Mouse (Mus musculus) mesoderm, embryonic 11.5 days (tissue): ENCODE data around the gene Defb5.
"Not testable (repeated sequence)": the region's sequence is repeated elsewhere in the genome, so short reads cannot be mapped to it uniquely, and the experiment has no call there.

Experiments used
- DNase-seq: peaks from one replicate; pipeline ENCODE4 v3.0.0-alpha.2; 2012; ENCODE audit warnings: low read depth, low spot score

The Defb5 gene

DNA sequence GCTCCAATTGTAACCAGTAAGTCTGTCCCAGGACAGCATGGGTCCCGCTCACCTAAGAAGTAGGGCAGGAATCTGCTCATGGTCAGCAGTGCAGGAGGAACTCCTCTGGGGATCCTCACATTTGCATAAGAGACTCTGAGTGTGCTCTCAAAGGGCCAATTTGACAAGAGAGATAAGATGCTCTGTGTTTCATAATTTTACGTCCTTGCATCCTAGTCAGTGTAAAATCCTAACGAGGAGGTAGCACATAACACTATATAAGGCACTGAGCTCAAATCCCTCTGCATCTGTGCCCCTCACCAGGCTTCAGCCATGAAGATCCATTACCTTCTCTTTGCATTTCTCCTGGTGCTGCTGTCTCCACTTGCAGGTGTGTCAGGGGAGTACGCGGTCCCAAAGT, at the start of gene Defb5:
Defb5 (plus strand) TSS at position 301 of the 400 bp plus-strand sequence.
- no peak for DNase-seq

DNA sequence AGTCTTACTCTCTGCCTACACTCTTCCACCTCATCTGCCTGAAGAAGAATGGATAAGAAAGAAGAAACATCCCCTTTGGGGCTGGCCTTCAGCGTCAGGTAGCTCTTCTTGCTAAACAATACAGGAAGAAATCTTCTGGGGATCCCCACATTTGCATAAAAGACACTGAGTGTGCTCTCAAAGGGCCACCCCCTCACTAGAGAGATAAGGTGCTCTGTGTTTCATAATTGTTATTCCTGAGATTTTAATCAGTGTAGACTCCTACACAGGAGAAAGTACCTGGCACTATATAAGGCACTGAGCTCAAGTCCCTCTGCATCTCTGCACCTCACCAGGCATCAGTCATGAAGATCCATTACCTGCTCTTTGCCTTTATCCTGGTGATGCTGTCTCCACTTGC, 22.2 kb upstream of the Defb5 start, which contains the start of gene Defb6:
Defb6 (plus strand) TSS at position 318 of the 400 bp plus-strand sequence.
- DNase-seq = no peak

DNA sequence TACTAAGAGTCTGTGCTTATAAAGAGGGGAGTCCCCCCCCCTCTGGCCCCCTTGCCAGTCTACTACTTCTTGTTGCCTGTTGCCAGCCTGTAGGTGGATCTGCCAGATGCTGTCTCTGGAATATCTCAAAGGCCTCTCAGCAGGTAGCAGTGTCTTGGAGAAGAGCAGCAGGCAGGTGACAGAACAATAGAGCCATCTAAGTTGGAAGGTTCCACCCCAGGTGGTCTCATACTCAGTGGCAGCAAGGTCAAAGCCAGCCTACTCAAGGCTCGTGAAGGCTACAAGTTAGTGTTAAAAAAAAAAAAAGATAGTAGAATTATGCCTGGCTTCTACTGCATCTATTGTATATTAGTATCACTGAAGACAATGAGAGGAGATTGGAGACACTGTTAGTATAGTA, 9.3 kb upstream of the Defb5 start:
- DNase-seq = no peak

DNA sequence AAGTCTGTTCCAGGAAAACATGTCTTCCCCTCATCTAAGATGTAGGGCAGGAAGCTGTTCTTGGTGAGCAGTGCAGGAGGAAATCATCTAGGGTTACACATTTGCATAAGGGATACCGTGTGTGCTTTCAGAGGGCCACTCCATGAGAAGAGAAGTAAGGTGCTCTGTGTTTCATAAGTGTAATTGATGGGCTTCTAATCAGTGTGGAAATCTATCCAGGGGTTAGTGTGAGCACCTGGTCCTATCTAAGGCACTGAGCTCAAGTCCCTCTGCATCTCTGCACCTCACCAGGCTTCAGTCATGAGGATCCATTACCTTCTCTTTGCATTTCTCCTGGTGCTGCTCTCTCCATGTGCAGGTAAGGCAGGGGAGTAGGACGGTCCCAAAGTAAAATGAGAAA, 7.8 kb upstream of the Defb5 start, which contains the start of gene Defb46:
Defb46 (plus strand) TSS at position 301 of the 400 bp plus-strand sequence.
- no peak for DNase-seq

DNA sequence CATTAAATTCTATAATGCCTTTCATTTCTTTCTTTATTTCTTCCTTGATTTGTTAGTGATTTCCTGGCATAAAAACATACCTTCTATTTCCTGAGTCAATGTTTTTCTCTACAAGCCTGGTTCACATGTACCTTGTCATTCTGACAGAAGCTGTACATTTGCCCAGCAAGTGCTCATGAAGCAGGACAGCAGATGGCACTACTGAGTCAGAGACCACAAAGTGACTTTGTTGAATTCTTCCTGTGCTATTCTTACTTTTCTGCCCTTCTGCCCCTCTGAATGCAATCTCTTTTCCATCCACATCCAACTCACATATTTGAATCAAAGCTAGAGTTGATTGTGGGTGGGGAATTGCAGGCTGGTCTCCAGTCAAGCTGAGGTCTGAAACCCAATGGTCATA, 10.8 kb downstream of the Defb5 start:
- DNase-seq = no peak

DNA sequence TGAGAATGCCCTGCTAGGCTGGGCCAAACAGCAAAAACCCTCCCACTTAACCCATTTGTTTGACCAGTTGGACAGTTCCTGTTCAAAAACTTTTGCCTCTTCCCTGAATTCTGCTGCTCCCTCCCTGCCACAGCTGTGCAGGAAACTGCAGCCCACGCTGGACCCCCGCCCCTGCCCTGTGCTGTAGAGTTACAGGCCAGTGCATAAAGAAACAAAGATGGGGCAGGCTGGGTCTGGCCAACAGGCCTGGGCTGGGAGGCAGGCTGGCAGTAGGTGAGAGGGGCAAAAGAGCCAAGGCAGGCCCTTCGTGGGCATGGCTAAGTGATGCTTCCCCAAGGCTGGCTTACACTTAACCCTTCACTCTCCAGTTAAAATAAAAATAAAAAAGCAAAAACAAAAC, 12.3 kb downstream of the Defb5 start:
- no peak for DNase-seq

DNA sequence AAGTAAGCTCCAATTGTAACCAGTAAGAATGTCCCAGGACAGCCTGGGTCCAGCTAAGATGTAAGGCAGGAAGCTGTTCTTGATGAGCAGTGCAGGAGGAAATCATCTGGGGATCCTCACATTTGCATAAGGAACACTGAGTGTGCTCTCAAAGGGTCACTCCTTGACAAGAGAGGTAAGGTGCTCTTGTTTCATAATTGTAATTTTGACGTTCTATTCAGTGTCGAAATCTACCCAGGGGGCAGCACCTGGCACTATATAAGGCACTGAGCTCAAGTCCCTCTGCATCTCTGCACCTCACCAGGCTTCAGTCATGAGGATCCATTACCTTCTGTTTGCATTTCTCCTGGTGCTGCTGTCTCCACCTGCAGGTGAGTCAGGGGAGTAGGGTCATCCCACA, 45.7 kb downstream of the Defb5 start, which contains the start of gene Defb3:
Defb3 (plus strand) TSS at position 301 of the 400 bp plus-strand sequence.
- DNase-seq = not testable (repeated sequence)

DNA sequence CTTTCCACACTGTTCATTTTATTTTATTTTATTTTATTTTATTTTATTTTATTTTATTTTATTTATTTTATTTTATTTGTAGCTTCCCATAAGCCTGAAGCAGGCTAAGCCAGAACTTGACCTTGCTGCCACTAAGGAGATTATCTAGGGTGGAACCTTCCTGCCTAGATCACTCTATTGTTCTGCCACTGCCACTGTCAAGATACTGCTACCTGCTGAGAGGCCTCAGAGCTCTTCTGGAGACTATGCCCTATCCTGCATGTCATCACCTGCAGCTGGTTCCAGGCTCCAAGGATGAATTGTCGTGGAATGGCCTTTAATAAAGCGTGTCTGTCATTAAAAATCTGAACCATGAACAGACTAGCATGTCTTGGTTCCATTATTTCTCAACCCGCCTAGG, 51.0 kb downstream of the Defb5 start:
- DNase-seq = not testable (repeated sequence)
